Mouse (Mus musculus) G1E-ER4 (cell line): ENCODE results near the gene Lrrc49. TPM values are rescaled to one million over a fixed set of nuclear protein-coding genes. Genes with fewer than 3 reads are reported as not detected.

Experiments used
- GATA1 ChIP-seq: IDR thresholded peaks from one replicate; pipeline ENCODE4 v1.8.0; 2012; ENCODE audit warnings: low read length, inconsistent platforms
- polyA plus RNA-seq: library from polyadenylated mRNA; stranded (reverse); fragments of >175 nt; gene quantifications from 2 replicates; pipeline ENCODE4 v1.2.3, GENCODE M21; 2012

The Lrrc49 gene
- polyA plus RNA-seq, 1 experiment, result 0.12 TPM

DNA sequence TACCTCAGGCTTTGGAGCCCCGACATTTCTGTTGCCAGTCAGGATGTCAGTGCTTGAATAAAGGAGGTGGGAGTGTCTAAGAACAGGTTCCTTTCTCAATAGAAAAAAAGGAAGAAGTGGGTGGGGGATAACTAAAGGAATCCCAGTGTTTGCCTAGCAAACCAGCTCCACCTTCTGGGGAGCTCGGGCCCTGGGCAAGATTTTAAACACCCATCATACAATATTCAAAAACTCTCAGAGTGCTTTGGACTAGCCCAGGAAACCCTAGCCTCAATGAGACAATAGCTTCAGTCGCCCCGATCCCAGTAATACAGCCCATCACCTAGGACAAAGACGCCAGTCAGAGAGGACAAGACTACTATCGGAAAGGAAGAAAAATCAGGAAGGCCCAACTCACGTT is 543 bp downstream of the Lrrc49 start:
- no peak for TF ChIP-seq GATA1

DNA sequence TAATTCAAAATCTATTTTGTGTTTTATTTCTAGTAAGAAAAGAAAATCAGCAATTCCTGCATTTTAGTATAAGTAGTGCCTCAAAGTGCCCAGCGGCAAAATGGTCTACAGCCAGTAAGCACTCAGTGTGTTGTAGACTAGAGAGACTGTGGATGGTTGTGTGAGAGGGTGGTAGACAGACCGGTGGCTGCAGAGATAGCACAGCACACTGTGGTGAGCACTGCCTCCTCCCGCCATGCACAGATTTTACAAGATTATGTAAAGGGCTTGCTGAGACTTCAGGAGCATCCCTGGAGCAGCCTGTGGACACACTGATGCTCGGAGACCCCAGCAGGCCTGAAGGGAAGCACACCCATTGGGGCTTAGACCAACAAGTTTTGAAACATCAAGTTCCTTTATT is 5.2 kb downstream of the Lrrc49 start:
- TF ChIP-seq GATA1, result no peak

DNA sequence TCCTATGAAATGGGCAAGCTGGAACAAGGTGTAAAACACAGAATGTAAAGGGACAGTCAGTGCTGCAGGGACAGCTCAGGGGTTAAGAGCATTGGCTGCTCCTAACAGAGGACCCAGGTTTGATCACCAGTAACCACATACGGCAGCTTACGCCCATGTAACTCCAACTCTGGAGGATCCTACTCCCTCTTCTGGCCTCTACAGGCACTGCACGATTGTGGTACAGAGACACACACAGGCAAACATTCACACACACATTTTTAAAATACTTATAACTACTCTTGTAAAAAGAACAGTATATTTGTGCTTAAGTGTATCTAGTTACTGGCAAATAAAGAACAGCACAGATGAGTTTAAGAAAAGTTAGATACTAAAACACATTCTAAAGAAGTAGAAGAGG is 7.0 kb downstream of the Lrrc49 start:
- no peak for TF ChIP-seq GATA1

DNA sequence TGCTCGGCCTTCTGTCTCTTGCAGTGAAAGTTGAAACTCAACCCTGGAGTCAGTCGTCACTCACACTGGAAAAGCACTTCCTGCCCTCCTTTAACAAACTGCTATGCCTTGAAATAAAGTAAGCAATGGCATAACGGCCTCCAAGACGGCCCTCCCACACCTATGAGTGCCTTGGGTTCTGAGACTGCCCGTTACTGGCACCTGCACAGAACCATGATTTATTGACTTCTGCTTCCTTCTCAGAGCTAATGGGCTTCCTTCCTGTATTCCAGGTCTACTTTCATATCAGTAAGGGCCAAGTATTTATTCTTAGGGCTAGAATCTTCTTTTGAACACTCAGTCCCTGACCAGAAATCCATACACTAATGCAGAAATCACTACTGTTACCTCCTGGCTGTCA is 9.0 kb downstream of the Lrrc49 start:
- no peak for TF ChIP-seq GATA1

DNA sequence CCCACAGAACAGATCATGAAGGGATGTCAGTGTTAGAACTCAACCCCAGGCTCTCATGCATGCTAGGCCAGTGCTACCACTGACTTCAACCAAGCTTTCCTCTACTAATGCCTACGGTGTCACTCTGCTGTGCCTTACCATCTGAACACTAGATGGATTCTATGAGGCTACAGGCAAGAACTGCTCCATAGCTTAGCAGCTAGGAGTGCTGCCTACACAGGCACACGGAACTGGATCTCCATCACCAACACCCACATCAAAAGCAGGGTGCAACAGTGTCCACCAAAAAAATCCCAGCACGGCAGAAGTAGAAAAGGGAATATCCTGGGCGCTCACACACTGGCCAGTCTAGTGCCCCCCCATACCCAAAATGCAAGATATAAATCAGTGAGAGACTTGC is 11.5 kb downstream of the Lrrc49 start:
- no peak for TF ChIP-seq GATA1

DNA sequence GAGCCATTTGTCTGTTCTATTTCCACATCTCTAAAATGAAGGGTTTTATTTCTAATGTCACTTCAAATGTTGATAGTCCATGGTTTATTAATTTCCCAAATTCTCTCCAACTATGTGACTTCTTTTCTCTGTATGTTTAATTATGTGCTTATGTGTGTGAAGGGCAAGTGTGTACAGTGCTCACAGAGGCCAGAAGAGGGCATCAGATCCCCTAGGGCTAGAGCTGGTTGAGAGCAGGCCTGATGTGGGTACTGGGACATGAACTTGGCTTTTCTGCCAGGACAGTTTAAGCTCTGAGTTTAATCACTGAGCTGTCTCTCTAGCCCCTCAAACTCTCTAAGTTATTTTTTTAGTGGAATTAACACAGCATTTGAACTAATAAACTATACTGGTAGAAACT is 13.2 kb downstream of the Lrrc49 start:
- TF ChIP-seq GATA1, result no peak

DNA sequence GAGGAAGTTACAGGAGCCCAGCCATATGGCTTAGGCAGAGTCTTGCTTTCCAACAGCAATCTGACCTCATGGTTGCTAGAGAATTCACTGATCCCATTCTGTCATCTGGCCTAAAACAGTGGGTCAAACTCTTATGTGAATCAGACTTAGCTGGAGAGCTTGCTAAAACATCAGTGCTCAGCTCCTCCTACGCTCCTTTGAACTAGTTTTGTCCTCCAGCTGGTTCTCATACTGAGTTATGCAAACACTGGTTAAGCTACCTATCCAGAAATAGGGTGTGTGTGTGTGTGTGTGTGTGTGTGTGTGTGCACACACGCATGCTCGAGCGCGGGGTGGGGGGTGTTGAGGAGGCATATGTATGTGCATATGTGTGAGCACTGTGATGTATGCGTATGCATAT is 15.4 kb downstream of the Lrrc49 start:
- no peak for TF ChIP-seq GATA1

DNA sequence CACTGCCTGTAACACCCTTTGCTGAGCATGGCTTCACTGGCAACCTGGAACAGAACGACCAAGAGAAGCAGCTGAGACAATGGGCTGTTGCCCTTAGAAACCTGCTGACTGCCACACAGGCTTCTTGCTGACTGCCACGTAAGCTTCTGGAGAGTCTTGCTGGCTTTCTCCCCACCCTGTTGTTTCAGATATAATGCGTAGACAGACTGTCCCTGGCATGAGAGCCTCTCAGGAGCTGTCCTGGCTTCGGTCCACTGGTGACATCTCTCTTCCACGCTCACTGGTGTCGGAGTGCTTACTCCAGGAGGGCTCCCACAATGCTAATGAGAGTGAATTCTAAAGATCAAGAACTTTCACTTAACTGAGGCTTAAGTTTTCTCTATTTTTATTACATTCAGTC is 19.1 kb downstream of the Lrrc49 start:
- TF ChIP-seq GATA1, result no peak

DNA sequence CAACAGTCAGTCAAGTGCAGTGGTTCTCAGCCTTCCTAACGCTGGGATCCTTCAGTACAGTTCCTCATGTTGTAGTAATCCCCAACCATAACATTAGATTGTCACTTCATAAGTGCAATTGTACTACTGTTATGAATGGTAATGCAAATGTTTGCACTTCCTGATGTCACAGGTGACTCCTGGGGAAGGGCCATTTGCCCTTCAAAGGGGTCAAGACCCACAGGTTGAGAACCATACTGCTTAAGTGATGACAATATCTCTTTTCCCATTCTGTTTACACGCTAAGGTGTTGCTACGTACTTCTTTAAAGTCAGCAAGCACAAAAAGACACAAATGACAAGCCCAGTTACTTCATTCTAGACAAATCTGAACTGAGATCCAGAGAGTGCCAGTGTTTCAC is 22.4 kb downstream of the Lrrc49 start:
- TF ChIP-seq GATA1, result no peak

DNA sequence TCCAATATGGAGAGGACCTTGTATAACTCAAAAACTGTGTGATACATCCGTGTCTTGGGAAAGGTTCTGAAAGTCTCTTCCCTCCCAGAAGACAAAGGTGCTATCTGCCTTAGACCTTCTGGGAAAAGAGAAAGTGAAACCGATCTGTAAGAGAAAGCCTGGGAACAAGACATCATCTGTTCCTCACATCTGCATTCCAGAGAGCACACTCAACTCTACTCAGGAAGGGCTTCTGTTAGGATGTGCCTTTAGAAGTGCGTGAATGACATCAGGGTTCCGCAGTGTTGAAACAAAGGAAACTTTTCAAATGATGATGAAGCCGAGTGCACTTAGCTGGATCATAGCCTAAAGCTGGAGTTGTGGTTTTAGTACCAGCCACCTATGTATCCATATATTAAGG is 23.1 kb downstream of the Lrrc49 start:
- TF ChIP-seq GATA1, result no peak

DNA sequence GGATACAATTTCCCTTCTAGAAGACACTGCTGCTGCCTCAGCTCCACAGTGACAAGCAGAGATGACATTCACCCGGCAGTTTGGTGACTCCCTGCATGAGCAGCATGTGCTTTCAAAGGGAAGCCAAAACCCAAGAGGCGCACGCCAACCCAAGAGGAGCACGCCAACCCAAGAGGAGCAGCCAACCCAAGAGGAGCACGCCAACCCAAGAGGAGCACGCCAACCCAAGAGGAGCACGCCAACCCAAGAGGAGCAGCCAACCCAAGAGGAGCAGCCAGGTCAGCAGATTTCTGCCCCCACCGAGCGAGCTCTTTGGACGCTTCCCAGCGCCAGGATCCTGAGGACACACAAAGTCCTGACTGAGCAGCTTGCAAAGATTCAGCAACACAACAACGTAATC is 23.6 kb downstream of the Lrrc49 start:
- TF ChIP-seq GATA1, result no peak

DNA sequence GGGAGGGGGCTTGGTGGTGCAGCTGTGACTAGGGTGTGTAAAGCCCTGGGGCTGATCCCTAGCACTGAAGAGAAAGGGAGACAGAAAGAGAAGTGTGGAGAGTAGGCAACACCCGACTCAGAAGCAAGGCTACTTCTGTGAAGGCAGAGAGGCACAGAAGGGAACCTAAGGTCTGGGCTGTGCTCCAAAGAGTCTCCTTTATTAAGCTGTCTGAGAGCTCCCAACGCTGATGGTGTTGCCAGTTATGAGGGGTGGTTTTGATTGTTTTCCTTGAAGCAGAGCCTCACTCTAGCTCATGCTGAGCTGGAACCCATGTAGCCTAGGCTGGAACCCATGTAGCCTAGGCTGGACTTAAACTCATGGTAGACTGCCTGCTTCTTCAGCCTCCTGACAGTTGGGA is 25.0 kb downstream of the Lrrc49 start:
- no peak for TF ChIP-seq GATA1

DNA sequence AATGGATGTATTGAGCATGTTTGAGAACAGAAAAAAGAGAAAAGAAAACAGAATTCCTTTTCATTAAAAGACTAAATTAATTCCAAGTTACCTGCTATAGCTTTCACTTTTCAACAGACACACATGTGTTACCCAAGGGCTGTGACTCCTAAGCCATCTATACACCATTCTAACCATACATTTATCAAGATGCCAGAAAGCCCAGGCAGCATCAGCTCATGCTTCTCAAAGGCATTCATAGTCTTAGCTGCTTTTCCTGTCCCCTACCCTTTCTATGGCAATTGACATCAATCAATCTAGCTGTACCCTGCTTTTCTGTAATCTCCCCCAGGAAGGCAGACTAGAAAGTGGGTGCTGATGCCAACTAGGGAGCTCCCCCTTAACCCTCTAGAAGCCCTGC is 34.4 kb downstream of the Lrrc49 start:
- no peak for TF ChIP-seq GATA1

DNA sequence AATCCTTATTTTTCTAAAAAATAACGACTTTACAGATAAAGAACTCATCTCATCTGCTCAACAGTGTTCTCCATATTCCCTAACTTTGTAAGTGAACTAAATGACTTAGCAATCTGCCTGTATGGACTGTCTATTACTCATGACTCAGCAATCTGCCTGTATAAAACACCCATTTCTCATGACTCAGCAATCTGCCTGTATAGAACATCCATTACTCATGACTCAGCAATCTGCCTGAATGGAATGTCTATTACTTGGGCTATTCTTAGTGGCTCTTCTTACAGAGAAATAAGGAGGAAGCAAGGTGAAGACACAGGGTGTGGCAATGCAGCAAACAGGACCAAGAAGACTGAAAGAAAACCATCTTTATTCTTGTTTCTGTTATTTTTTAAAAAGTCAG is 34.8 kb downstream of the Lrrc49 start:
- peak; percentile 18 for TF ChIP-seq GATA1

DNA sequence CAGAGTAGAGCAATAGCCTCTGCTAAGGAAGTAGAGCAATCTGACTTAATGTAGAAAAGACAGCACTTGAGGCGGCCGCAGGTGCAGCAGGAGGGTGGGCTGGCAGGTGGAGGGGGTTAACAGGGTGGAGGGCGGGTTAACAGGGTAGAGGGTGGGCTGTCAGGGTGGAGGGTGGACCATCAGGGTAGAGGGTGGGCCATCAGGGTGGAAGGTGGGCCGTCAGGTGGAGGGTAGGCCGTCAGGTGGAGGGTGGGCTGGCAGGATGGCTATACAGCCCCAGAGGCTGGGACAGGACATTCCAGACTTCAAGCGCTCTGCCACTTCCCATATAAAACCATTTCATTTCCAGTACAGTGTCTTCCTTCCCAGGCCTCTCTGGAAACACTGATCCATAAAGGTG is 37.7 kb downstream of the Lrrc49 start:
- TF ChIP-seq GATA1, result no peak

DNA sequence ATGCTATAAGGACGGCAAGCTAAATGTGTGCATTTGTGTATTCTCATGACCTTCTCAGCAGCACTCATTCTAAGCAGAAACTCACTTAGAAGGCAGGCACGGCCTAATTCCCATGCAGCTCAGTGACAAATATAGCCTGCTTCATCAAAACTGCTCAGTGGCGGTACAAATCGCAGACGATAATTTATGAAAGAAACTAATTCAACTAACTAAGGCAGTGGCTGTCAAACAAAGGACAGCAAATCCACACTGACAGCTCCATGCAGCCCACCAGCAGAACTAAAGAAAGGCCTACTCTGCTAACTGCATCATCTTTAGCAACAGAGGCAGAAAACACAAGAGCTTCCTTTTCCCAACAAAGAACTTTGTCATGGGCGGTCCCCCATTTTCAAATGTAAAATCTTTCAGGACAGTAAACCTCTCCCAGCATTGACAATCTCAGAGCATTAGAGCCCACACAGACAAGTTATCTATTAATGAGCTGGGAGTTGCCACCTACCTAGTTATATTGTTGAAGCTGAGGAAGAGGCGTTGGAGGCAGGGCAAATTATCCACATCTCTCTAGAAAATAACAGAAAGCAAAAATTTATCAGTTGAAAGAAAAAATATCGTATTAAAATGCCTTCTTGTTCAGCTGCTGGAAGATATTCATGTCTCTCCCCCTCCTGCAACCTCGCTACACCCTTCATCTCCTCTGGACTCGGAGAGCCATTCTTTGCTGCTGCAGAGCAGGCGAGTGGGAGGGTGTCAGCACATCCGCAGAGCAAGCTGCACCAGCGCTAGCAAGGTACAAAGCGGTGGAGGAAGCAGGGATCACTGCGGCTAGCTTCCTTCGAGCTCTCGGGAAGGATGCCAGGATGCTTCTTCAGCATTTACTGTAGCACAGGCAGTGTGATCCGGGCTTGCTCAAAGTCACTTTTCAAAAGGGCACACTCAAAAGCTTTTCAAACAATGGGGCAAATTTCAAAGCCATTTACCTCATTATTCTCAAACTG is 38.7 kb downstream of the Lrrc49 start:
- TF ChIP-seq GATA1, result no peak

DNA sequence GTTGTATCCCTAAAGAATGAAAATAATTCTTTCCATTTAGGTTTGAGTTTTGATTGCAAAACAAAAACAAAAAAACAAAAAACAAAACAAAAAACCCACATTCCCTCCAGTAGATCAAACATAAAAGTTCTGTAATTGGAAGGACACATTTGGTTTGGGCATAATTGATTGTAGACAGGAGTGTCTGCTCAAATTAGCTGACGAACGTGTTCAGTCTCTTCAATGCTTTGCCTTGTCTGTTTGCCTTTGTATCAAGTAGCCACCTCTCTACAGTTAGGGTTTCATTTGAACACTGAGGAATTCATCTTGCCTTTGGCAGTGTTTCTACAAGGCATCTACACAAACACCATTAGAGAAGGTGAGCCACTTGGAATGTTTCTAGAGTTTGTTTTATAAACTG is 54.4 kb downstream of the Lrrc49 start:
- TF ChIP-seq GATA1, result no peak
